Mouse (Mus musculus) brain, embryonic 18.5 days (tissue): ENCODE results near the gene Ralgds.
"Not testable (repeated sequence)": the region's sequence is repeated elsewhere in the genome, so short reads cannot be mapped to it uniquely, and the experiment has no call there.

Experiments used
- DNase-seq: peaks from one replicate; pipeline ENCODE4 v3.0.0-alpha.2; 2012; ENCODE audit warnings: low read depth, low spot score

Ralgds gene

GRCm38 (mm10) chr2:28512798-28513401 lies at the start of gene Ralgds:
Gene Ralgds, plus strand, starts transcription at chr2:28513125.
- no peak for DNase-seq

GRCm38 (mm10) chr2:28463919-28464318 lies 49.0 kb upstream of the Ralgds start:
- no peak for DNase-seq

- no peak for DNase-seq
Measured at GRCm38 (mm10) chr2:28464919-28465318, 48.0 kb upstream of the Ralgds start.

DNA sequence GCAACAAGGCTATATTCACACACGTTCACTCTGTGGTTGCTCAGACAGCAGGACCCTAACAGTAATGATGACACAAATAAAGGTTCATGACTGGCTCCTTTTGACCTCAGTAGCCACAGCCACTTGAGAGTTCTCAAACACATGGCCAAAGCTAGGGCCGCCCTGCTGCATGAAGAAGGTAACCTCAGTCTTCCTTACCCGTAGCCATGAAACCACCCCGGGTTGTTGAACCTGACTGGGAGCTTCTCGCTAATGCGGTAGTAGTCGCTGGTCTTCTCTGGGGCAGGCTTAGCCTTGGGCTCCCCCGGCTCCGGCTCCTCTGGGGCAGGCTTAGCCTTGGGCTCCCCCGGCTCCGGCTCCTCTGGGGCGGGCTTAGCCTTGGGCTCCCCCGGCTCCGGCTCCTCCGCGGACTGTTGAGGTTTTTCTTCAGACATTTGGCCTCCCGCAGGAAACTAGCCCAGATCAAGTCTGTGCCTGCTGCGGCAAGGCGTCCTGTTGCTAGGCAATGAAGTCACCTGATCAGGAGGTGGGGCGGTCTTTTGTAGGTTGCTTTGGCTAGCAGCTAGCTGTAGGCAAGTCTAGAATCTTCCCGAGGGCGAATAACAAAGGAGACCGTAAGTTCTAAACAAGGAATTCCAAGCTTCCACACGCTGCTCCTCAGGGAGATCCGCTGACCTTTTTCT lies 46.9 kb upstream of the Ralgds start, which contains the start of gene 1700007K13Rik:
1700007K13Rik (minus strand) TSS at position 497 of the 683 bp plus-strand sequence.
- no peak for DNase-seq

GRCm38 (mm10) chr2:28467860-28468485 lies 45.0 kb upstream of the Ralgds start, which contains the start of gene Mrps2:
Gene Mrps2, plus strand, starts transcription at chr2:28468066.
- DNase-seq, result no peak

- no peak for DNase-seq
Measured at GRCm38 (mm10) chr2:28468486-28469225, 44.3 kb upstream of the Ralgds start.

- no peak for DNase-seq
Measured at GRCm38 (mm10) chr2:28469461-28469860, 43.5 kb upstream of the Ralgds start.

- DNase-seq, result no peak
Measured at GRCm38 (mm10) chr2:28470591-28470990, 42.3 kb upstream of the Ralgds start.

GRCm38 (mm10) chr2:28472011-28472410 lies 40.9 kb upstream of the Ralgds start:
- not testable (repeated sequence) for DNase-seq

DNA sequence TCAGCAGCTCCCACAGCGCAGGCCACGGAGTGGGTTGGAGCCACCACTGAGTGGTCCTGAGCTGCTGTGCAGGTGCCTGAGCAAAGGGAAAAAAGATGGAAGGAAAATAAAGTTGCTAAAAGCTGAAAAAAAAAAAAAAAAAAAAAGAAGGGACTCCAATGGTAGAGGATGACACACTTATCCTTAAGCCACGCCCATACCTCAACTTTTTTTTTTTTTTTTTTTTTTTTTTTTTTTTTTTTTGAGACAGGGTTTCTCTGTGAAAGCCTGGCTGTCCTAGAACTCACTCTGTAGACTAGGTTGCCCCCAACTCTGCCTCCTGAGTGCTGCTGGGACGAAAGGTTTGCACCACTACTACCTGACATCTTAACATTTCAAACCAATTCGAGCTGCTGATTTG lies 34.9 kb upstream of the Ralgds start:
- not testable (repeated sequence) for DNase-seq

- no peak for DNase-seq
Measured at GRCm38 (mm10) chr2:28479208-28480204, 33.4 kb upstream of the Ralgds start.

GRCm38 (mm10) chr2:28483861-28484260 lies 29.1 kb upstream of the Ralgds start:
- DNase-seq, result no peak

DNA sequence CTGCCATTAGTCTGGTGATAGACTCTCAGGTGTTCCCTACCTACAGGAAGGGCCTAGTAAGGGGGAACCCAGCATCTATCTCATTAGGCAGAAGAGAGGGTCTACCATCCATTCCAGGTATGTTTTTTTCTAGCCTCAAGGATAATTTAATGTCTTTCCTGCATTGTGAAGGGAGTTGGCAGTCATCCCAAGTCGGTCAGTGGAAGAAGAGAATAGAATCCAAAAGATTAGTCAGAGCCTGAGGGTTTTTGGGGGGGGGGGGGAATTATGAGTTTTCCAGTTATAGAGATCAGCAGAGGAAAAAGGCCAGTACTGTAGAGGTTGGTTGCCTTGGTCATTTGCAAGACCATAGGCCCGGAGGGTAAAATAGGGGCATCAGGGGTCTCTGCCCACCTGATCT lies 18.4 kb upstream of the Ralgds start:
- no peak for DNase-seq

- no peak for DNase-seq
Measured at GRCm38 (mm10) chr2:28495207-28495756, 17.6 kb upstream of the Ralgds start.

DNA sequence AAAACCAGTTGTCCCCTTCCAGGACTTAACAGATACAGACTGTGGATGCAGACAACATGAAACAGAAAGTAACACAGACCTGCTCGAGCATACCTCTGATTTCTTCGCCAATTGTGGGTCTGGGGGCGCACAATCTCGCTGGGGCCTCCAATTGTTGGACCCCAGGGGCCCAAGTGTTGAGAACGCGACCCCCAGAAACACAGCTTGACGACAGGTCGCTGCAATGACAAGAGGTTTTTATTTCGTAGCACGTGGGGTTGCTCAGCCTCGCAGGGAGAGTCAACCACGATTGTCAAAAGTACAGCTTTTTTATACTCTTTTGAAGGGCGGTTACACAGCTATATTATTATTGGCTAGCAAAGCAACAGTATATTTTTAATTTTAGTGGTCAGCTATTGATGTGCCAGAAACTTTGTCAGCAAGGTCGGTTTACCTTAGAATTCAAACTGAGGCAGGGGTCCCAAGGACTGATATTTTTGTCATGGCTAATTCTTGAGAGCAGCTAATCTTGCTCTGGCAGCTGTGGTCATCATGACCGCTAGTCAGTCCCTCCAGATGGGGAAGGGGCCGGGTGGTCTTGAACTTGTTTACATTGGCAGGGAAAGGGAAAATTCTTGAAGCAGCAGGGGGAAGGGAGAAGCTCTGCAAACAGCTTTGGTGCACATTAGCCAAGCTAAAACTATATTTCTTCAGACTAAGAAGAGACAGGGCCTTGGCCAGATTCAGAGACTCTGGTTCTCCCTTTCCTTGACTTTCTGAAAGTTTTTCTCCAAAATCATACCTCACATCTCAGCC lies 16.9 kb upstream of the Ralgds start:
- DNase-seq, result no peak

DNA sequence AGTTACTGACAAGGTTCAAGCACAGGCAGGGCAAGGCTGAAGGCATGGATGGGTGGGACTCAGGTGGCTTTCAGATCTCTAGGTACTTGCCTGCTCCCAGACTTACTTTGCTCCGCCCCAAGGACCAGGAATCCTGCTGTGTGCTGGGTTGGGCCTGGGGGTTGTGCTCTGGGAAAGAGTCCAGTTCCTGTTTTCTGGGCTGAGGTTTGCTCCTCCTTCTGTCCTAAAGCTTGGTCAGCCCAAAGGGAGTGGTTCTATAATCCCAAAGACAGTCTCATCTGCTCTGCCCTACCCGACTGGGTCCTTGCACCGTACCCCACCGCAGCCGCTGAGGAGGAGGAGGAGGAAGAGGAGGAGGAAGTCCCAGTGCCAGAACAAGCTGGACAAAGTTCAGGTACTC lies 16.3 kb upstream of the Ralgds start, which contains the start of gene Gbgt1:
Gbgt1 (plus strand) TSS at position 221 of the 400 bp plus-strand sequence.
- DNase-seq, result no peak

- DNase-seq, result no peak
Measured at GRCm38 (mm10) chr2:28497561-28497960, 15.4 kb upstream of the Ralgds start.

GRCm38 (mm10) chr2:28498431-28498830 lies 14.5 kb upstream of the Ralgds start:
- DNase-seq, result no peak

- DNase-seq, result no peak
Measured at GRCm38 (mm10) chr2:28502987-28503386, 9.9 kb upstream of the Ralgds start.

GRCm38 (mm10) chr2:28504676-28505075 lies 8.2 kb upstream of the Ralgds start:
- DNase-seq, result no peak
